Mouse (Mus musculus): ENCODE results near the gene Crebrf.

- TF ChIP-seq CTCF (conservative IDR thresholded peaks at IDR 0.05 in 1 of 2, IDR thresholded peaks at IDR 0.05 in 1 of 2; ENCODE audit: low read depth in 2 of 2, low read length in 2 of 2) (no peak), UBTF (IDR thresholded peaks at IDR 0.05; ENCODE audit: low read depth, low read length) (no peak), NELFE (IDR thresholded peaks at IDR 0.05; ENCODE audit: low read depth, low read length) (no peak), POLR2A (IDR thresholded peaks at IDR 0.05; ENCODE audit: low read depth, low read length) (no peak), USF1 (IDR thresholded peaks at IDR 0.05; ENCODE audit: low read depth, low read length) (no peak)
These were observed 64.0 kb downstream of the Crebrf start for GRCm38 (mm10) chr17:26779471-26779870.

Measured in CH12.LX (cell line).